Mouse (Mus musculus) adrenal gland, adult 18-20 months (tissue): ENCODE measurements at regions not wholly inside any gene's neighbourhood (a gene's known extent, or its start where the extent isn't known, plus 50 kb on each side); places are given as distances from the start of the nearest gene placed in this dataset.

Experiments
- DNase-seq, 2 experiments: peaks; one replicate each; pipeline ENCODE4 v3.0.0; 2021 to 2022; ENCODE audit warnings: low spot score in 2 of 2

- no peak for DNase-seq
Observed at GRCm38 (mm10) chr8:86360283-86360682, 220.2 kb downstream of the Abcc12 start.

GRCm38 (mm10) chr8:86359518-86359917, 221.0 kb downstream of the Abcc12 start:
- DNase-seq, result no peak

GRCm38 (mm10) chr8:86353816-86354215, 226.7 kb downstream of the Abcc12 start:
- DNase-seq, result peak in 1 of 2 experiments; percentile 26

GRCm38 (mm10) chr8:86351545-86352190, 228.8 kb downstream of the Abcc12 start:
- DNase-seq, result no peak

- DNase-seq, result no peak
Observed at GRCm38 (mm10) chr8:86350128-86350527, 230.4 kb downstream of the Abcc12 start.

- no peak for DNase-seq
Observed at GRCm38 (mm10) chr8:86342016-86342684, 238.3 kb downstream of the Abcc12 start.

- DNase-seq, result no peak
Observed at GRCm38 (mm10) chr8:86338574-86339264, 241.8 kb downstream of the Abcc12 start.

GRCm38 (mm10) chr8:86331383-86331782, 249.1 kb downstream of the Abcc12 start:
- no peak for DNase-seq

- peak; percentile 27 to 58 for DNase-seq
Observed at GRCm38 (mm10) chr8:86328626-86329025, 251.9 kb downstream of the Abcc12 start.

- DNase-seq, result no peak
Observed at GRCm38 (mm10) chr8:86327982-86328381, 252.5 kb downstream of the Abcc12 start.

GRCm38 (mm10) chr8:86325040-86325439, 255.4 kb downstream of the Abcc12 start:
- no peak for DNase-seq

- no peak for DNase-seq
Observed at GRCm38 (mm10) chr8:86324542-86324941, 255.9 kb downstream of the Abcc12 start.

- DNase-seq, result no peak
Observed at GRCm38 (mm10) chr8:86323823-86324222, 256.7 kb downstream of the Abcc12 start.

- no peak for DNase-seq
Observed at GRCm38 (mm10) chr8:86322494-86322893, 258.0 kb downstream of the Abcc12 start.

- DNase-seq, result no peak
Observed at GRCm38 (mm10) chr8:86320938-86321337, 259.5 kb downstream of the Abcc12 start.

GRCm38 (mm10) chr8:86318531-86318930, 262.0 kb downstream of the Abcc12 start:
- DNase-seq, result no peak

- DNase-seq, result no peak
Observed at GRCm38 (mm10) chr8:86316236-86316635, 264.2 kb downstream of the Abcc12 start.

- DNase-seq, result no peak
Observed at GRCm38 (mm10) chr8:86309460-86309859, 271.0 kb downstream of the Abcc12 start.

GRCm38 (mm10) chr8:86307339-86307738, 273.1 kb downstream of the Abcc12 start:
- DNase-seq, result no peak

- DNase-seq, result no peak
Observed at GRCm38 (mm10) chr8:86301885-86302509, 278.5 kb downstream of the Abcc12 start.

GRCm38 (mm10) chr8:86288713-86289384, 291.6 kb downstream of the Abcc12 start:
- no peak for DNase-seq
